Mouse (Mus musculus) liver, embryonic 14.5 days (tissue): ENCODE results near the gene Btg2. TPM values are rescaled to one million over a fixed set of nuclear protein-coding genes. Genes with fewer than 3 reads are reported as not detected.

Experiments
- ATAC-seq: fragments of 200-750 bp; cut with Nextera tagmentation; 2 replicates; pipeline ENCODE4 v1.8.0; 2017; ENCODE audit warnings: moderate number of reproducible peaks, mild to moderate bottlenecking, moderate library complexity; ENCODE audit not compliant: insufficient read depth
- DNase-seq, 3 experiments: peaks; one replicate each; pipeline ENCODE4 v3.0.0-alpha.2; 2012 to 2013; ENCODE audit warnings: low read depth in 3 of 3, low spot score in 3 of 3
- H3K27ac ChIP-seq: fragments of 300-500 bp; sonication (generic); 2 replicates; pipeline ENCODE4 v1.5.1; 2014; ENCODE audit warnings: moderate library complexity, mild to moderate bottlenecking, control low read depth, inconsistent platforms
- H3K27me3 ChIP-seq: fragments of 300-500 bp; sonication (generic); 2 replicates; pipeline ENCODE4 v1.6.1; 2014; ENCODE audit warnings: mild to moderate bottlenecking, low read length, moderate library complexity; ENCODE audit not compliant: control insufficient read depth, insufficient read depth
- H3K36me3 ChIP-seq: fragments of 300-500 bp; sonication (generic); replicated peaks from 2 replicates; pipeline ENCODE4 v1.6.1; 2014; ENCODE audit warnings: low read depth; ENCODE audit not compliant: control insufficient read depth, insufficient read depth
- H3K4me1 ChIP-seq, 2 experiments: fragments of 200-500 bp in 1 of 2; fragments of 300-500 bp in 1 of 2; sonication (generic) in 1 of 2; replicated peaks; 2 replicates each; pipeline ENCODE4 v1.6.1; 2012 to 2014; ENCODE audit warnings: antibody characterized with exemption in 1 of 2, inconsistent platforms in 1 of 2, low read length in 1 of 2; ENCODE audit not compliant: control insufficient read depth in 2 of 2, insufficient read depth in 2 of 2
- H3K4me2 ChIP-seq: fragments of 300-500 bp; sonication (generic); 2 replicates; pipeline ENCODE4 v1.6.1; 2014; ENCODE audit warnings: low read depth, mild to moderate bottlenecking, control low read depth, moderate library complexity
- H3K4me3 ChIP-seq, 2 experiments: fragments of 200-500 bp in 1 of 2; fragments of 300-500 bp in 1 of 2; sonication (generic) in 1 of 2; 2 replicates each; pipeline ENCODE4 v1.5.1; 2012 to 2014; ENCODE audit warnings: low read depth in 2 of 2, low read length in 2 of 2, mild to moderate bottlenecking in 2 of 2, control low read depth in 1 of 2, inconsistent platforms in 1 of 2, moderate library complexity in 1 of 2; ENCODE audit not compliant: insufficient read depth in 1 of 2
- H3K9ac ChIP-seq: fragments of 300-500 bp; sonication (generic); replicated peaks from 2 replicates; pipeline ENCODE4 v1.6.1; 2014; ENCODE audit warnings: mild to moderate bottlenecking, control low read depth, moderate library complexity
- H3K9me3 ChIP-seq: fragments of 300-500 bp; sonication (generic); 2 replicates; pipeline ENCODE4 v1.6.1; 2016; ENCODE audit warnings: low read length, mixed read lengths; ENCODE audit not compliant: control insufficient read depth
- CTCF ChIP-seq: IDR thresholded peaks from 2 replicates; pipeline ENCODE4 v1.5.1; 2016; ENCODE audit warnings: antibody characterized with exemption, low read depth, control low read depth
- EP300 ChIP-seq: IDR thresholded peaks from 2 replicates; pipeline ENCODE4 v1.6.1; 2016; ENCODE audit warnings: antibody characterized with exemption, low read depth
- WGBS: fragments of 180-500 bp; shearing (Covaris S2); extraction: QIAGEN DNeasy Blood & Tissue Kit; methylation state at CpG from one replicate; pipeline ENCODE4 v1.1.7; 2014; ENCODE audit not compliant: insufficient replicate concordance; 5-methylcytosine and 5-hydroxymethylcytosine counted together
- polyA plus RNA-seq, 2 experiments: library from polyadenylated mRNA; depleted of rRNA in 1 of 2; stranded (reverse) in 1 of 2; unstranded in 1 of 2; fragments of >200 nt; fragmentation: Nextera tagmentation in 1 of 2; extraction: Ambion mirVana in 1 of 2; gene quantifications; 2 replicates each; pipeline versions ENCODE4 v1.2.1 to v1.2.3; 2012 to 2014

Gene Btg2
- polyA plus RNA-seq, 2 experiments, result 45.3 to 78.2 TPM

GRCm38 (mm10) chr1:134078061-134078795 lies 692 bp downstream of the Btg2 start:
- Histone ChIP-seq H3K9ac (peak overlapping the region; percentile 99), H3K36me3 (peaks cover 37% of the 10 kb centered on the region), H3K9me3 (no peaks in the 10 kb centered on the region), H3K4me1 (peaks cover 68 to 81% of the 10 kb centered on the region in 2 experiments), H3K27me3 (no peaks in the 10 kb centered on the region), H3K4me2 (peak overlapping the region; percentile 93), H3K4me3 (peak overlapping the region; percentile 92 to 97), H3K27ac (peak overlapping the region; percentile 99)
- ATAC-seq (peak; percentile 57), DNase-seq (peak; percentile 74 to 81 (median 77))
- 4% methylated on average over 19 of the region's 19 CpGs for WGBS
- peak; percentile 68; the same call in 1 of the 2 replicates for TF ChIP-seq EP300
- TF ChIP-seq CTCF, result no peak

GRCm38 (mm10) chr1:134077389-134078060 lies 1.4 kb downstream of the Btg2 start:
- H3K4me2 ChIP-seq, result peak overlapping the region; percentile 93
- ATAC-seq, result no peak

GRCm38 (mm10) chr1:134076789-134077188 lies 2.1 kb downstream of the Btg2 start:
- 79% methylated on average over 2 of the region's 2 CpGs for WGBS
- no peak for TF ChIP-seq CTCF
- TF ChIP-seq EP300, result no peak
- Histone ChIP-seq H3K36me3 (peaks cover 37% of the 10 kb centered on the region), H3K4me1 (peaks cover 65 to 80% of the 10 kb centered on the region in 2 experiments), H3K4me3 (peak overlapping the region; percentile 92 to 97), H3K27me3 (no peaks in the 10 kb centered on the region), H3K27ac (peak overlapping the region; percentile 99), H3K9me3 (no peaks in the 10 kb centered on the region), H3K9ac (peak overlapping the region; percentile 99), H3K4me2 (peak overlapping the region; percentile 93)
- no peak for DNase-seq
- no peak for ATAC-seq

More at GRCm38 (mm10) chr1:134077389-134078060, 1.4 kb downstream of the Btg2 start:
- Histone ChIP-seq H3K4me1 (peaks cover 65 to 80% of the 10 kb centered on the region in 2 experiments), H3K27me3 (no peaks in the 10 kb centered on the region), H3K27ac (peak overlapping the region; percentile 99), H3K36me3 (peaks cover 37% of the 10 kb centered on the region), H3K9me3 (no peaks in the 10 kb centered on the region), H3K4me3 (peak overlapping the region; percentile 92 to 97), H3K9ac (peak overlapping the region; percentile 99)
- 14% methylated on average over 14 of the region's 14 CpGs for WGBS
- TF ChIP-seq CTCF (peak; percentile 38), EP300 (peak; percentile 46)
- no peak for DNase-seq

- Histone ChIP-seq H3K9me3 (no peaks in the 10 kb centered on the region), H3K4me1 (peaks cover 71 to 79% of the 10 kb centered on the region in 2 experiments), H3K27ac (peak overlapping the region; percentile 99), H3K36me3 (peaks cover 37% of the 10 kb centered on the region), H3K4me2 (peak overlapping the region; percentile 93), H3K9ac (peak overlapping the region; percentile 99), H3K27me3 (no peaks in the 10 kb centered on the region), H3K4me3 (peak overlapping the region; percentile 92 to 97)
- DNase-seq (no peak), ATAC-seq (no peak)
- WGBS, result 92% methylated on average over 8 of the region's 8 CpGs
- TF ChIP-seq EP300 (no peak), CTCF (no peak)
Measured at GRCm38 (mm10) chr1:134075532-134075931, 3.4 kb downstream of the Btg2 start.

- peak overlapping the region; percentile 35 to 92 for H3K4me3 ChIP-seq
- TF ChIP-seq EP300 (no peak), CTCF (no peak; the same call in 1 of the 2 replicates)
- DNase-seq (no peak), ATAC-seq (no peak)
- peaks cover 37% of the 10 kb centered on the region for H3K36me3 ChIP-seq
- 87% methylated on average over 10 of the region's 10 CpGs for WGBS
- H3K9ac ChIP-seq, result peak overlapping the region; percentile 75
- peak overlapping the region; percentile 99 for H3K27ac ChIP-seq
- H3K4me2 ChIP-seq, result peak overlapping the region; percentile 93
- H3K9me3 ChIP-seq, result no peaks in the 10 kb centered on the region
- H3K4me1 ChIP-seq, result peaks cover 63 to 75% of the 10 kb centered on the region in 2 experiments
- no peaks in the 10 kb centered on the region for H3K27me3 ChIP-seq
Measured at GRCm38 (mm10) chr1:134074606-134075005, 4.3 kb downstream of the Btg2 start.
